Mouse (Mus musculus): Measurements from ENCODE around the gene Olfr465-ps1.

Olfr465-ps1 gene

GRCm38 (mm10) chr13:65137789-65138188, at the start of gene Olfr465-ps1:
Gene Olfr465-ps1, plus strand, starts transcription at chr13:65138089.
- DNase-seq (ENCODE audit: low spot score): no peak

- no peak for DNase-seq (ENCODE audit: low spot score)
These were observed 42.0 kb upstream of the Olfr465-ps1 start for GRCm38 (mm10) chr13:65095923-65096322.

DNA sequence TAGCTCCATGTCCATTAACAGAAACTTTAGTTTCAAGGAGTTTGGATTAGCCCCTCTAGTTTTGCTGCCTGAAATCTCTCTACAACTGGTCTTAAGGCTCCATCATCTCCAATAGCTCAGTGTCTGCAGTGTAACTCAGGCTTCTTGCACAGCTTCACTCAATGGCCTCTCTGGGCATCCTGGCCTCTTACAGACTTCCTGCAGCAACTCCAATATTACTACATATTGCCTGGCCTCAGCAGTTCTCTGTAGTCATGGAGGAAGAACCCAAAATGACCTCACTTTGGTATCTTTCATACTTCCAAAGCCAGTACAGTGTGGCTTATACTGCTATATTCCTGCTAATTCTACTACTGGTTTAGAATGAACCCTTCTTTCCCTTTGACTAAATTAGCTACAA, 40.9 kb upstream of the Olfr465-ps1 start:
- no peak for DNase-seq (ENCODE audit: low spot score)

DNA sequence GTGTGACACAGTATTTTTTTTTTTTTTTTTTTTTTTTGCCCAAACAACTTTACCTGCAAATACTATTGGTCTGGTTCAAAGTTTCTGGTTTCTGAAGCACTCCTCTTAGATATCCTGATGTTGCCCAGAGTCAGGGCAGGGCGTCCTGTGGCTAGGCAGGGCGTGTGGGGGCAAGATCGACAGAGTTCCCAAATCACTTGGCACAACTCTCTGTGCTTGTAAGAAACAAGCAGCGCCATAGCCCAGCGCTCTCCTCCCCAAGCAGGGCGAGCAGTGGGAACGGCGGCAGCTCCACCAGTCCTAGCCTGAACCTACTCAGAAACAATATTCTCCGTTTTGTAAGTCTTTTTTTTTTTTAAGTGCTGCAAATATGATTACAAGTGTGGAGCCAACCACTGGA, 37.2 kb upstream of the Olfr465-ps1 start:
- no peak for DNase-seq (ENCODE audit: low spot score)

GRCm38 (mm10) chr13:65101232-65101631, 36.7 kb upstream of the Olfr465-ps1 start:
- no peak for DNase-seq (ENCODE audit: low spot score)

DNA sequence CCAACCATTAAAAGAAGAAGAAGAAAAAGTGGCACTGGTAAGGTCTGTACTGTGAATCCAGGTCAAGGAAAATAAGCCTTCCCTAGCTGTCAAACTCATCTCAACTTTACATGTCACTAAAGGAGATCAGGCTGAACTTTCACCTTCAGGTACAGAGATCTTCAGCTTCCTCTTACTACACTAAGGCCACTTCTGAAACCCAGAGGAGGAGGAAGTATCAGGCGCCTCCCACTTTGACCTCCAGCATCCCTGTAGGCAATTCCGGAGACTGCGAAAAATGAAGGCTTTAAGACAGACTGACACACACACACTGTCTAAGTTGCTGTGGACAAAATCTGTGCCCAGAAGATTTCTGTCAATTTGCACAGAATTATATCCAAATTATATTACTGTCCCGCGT, 25.9 kb upstream of the Olfr465-ps1 start:
- no peak for DNase-seq (ENCODE audit: low spot score)

GRCm38 (mm10) chr13:65112459-65113110, 25.3 kb upstream of the Olfr465-ps1 start, which contains the start of gene Mfsd14b:
Gene Mfsd14b, minus strand, starts transcription at chr13:65112975.
- peak; percentile 88 for DNase-seq (ENCODE audit: low spot score)

DNA sequence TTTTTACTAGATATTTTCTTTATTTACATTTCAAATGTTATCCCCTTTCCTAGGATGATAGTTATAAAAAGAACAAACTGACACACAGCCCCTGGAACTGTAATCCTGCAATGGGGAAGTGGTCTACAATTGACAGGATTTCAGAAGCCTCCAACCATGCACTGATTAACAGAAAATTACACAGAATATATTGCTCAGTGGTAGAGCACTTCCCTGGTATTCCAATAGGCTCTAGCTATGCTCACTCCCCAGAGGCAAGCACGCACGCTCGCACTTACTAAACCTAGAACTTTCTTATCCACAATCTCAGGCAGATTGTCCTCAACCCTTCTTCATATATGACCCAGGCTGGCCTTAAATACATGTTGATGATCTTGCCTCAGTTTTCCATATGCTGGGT, 24.6 kb upstream of the Olfr465-ps1 start:
- DNase-seq (ENCODE audit: low spot score): no peak

GRCm38 (mm10) chr13:65120984-65121383, 16.9 kb upstream of the Olfr465-ps1 start:
- no peak for DNase-seq (ENCODE audit: low spot score)

DNA sequence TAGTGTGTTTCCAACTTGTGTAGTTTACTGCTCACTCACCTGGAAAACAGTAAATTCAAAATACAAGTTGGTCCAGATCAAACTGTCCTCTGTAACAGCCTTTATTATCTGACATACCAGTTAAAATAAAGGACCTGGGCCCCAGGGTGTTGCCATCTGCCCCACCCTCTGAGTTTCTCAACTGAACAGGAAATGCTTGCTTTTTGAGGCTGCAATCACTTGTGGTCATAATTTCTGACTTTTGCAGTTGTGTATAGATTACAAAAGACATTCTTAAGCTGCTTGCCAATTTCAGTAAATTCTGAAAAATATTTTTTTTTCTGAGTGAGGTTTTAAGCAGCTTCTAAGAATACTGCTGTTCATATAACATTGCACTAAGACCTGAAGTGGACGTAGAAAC, 15.8 kb upstream of the Olfr465-ps1 start:
- no peak for DNase-seq (ENCODE audit: low spot score)

DNA sequence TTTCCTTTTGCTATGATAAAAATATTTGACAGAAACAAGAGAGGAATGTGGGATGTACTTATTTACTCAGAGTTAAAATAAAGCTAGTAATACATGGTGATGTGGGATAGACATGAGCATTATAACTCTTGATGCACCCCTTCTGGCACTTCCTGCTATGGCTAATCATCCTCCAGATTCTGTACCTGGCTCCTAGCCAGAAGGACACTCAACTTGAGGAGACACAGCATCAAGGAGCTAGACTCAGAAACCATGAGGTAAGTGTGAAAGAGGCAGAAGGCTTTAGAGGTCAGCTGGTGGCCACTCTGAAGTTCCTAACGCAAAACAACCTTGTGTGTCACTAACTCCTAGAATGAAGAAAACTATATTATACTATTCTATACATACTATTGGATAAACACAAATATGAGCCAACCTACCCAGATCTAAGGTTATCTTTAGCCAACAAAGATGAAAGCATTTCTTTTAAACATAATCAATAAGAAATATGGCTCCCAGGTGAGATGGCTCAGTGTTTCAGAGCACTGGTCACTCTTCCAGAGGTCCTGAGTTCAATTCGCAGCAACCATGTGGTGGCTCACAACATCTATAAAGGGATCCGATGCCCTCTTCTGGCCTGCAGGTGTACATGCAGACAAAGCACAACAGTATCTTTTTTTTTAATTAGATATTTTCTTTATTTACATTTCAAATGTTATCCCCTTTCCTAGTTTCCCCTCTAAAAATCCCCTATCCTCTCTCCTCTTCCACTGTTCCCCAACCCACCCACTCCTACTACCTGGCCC, 10.6 kb upstream of the Olfr465-ps1 start:
- DNase-seq (ENCODE audit: low spot score): no peak

DNA sequence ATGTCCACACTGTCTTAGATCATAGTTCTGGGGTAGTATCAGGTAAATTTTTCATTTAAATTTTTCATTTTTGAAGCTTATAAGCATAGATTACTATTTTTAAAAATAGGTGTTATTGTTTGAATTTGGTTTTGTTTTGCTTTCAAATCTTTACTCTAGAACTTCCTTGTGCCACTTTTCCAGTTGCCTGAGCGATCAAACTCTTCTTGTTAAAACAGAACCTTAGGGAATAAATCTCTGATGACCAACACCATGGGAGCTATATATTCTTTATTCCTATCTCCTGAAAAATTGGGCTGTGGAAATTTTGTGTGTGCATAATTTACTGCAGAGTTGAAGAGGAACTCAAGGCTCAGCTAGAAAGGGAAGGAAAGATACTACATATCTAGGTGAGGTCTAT, 12.1 kb downstream of the Olfr465-ps1 start, which contains the start of gene Olfr466:
Gene Olfr466 (plus strand): TSS at position 301 of the 400 bp plus-strand sequence.
- no peak for DNase-seq (ENCODE audit: low spot score)

DNA sequence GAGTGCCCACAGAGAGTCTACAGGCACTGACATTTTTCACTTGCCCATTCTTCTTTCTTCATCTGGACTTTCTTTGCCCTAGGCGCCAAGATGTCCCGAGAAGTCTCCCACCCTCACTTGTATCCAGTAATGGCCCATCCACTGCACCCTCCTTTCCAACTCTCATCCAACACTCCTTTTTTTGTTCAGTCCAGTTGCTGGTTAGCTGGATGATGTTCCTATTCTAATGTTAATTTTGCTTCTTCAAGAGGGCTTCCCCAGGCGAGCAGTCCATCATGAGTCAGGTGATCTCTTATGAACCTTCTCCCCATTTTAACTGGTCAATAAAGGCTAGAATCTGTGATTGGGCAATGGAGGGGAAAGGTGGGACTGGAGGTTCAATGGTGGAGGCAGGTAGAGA, 36.2 kb downstream of the Olfr465-ps1 start:
- no peak for DNase-seq (ENCODE audit: low spot score)

DNA sequence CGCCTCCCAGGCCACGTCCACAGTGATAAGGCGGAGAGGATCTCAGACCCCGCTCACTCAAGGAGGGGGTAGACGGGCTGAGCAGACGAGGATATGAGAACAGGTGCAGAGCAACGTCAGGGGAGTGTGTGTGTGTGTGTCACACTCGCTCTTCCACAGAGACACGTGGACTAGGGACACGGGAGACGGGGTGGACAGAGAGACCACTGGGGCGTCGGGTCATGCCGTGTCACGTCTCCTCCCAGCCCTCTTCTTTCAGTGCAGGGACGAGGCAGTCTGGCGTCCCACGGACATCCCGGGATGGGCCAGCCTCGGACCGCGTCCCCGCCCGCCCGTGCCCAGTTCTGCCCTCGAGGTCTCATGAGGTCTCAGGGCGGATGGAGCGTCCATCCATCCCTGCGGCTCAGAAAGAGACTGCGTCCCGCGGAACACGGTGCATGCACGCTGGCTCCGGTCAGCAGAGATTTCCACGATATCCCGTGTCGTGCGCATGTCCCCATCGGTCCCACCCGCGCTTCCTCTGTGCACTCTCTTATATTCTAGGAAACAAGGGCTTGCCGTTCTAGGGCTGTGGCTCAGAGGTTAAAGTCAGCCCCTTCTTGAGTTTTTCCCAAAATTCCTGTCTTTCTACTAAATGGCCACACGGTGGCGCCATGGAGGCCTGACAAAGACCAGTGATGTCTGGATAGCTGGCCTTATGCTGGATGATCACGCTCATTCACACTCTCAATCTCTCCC, 38.0 kb downstream of the Olfr465-ps1 start:
- DNase-seq (ENCODE audit: low spot score): peak; percentile 14

- no peak for DNase-seq (ENCODE audit: low spot score)
These were observed 38.7 kb downstream of the Olfr465-ps1 start for GRCm38 (mm10) chr13:65176472-65177091.
